ENCODE assay signal across 7 mouse cellular contexts in genomic region chr19:42517957-42518619, GRCm38 (mm10). TPM values are rescaled to one million over a fixed set of nuclear protein-coding genes. Genes with fewer than 3 reads are reported as not detected.
A peak's percentile ranks its signal among the peaks of the same experiment; 100 is the strongest.
DNase-seq lines count a peak whose midpoint lies in the region; ATAC-seq and TF ChIP-seq lines count a peak whose summit lies in the region.

No protein-coding gene starts in this region.

- H3K27me3 ChIP-seq in lung, embryonic 15.5 days = no peaks in the 10 kb centered on the region
- H3K27me3 ChIP-seq in embryonic facial prominence, embryonic 15.5 days = no peaks in the 10 kb centered on the region; the same call in 1 of the 2 replicates
- no peaks in the 10 kb centered on the region for H3K27me3 ChIP-seq in limb, embryonic 10.5 days (ENCODE audit: low read depth, poor library complexity, severe bottlenecking)

- no peaks in the 10 kb centered on the region for H3K36me3 ChIP-seq in lung, embryonic 15.5 days
- H3K36me3 ChIP-seq in embryonic facial prominence, embryonic 15.5 days = no peaks in the 10 kb centered on the region
- H3K36me3 ChIP-seq in limb, embryonic 10.5 days = no peaks in the 10 kb centered on the region

- DNase-seq in lung, postnatal 36 days = no peak
- no peak for DNase-seq in limb, embryonic 10.5 days (ENCODE audit: low spot score)
- DNase-seq in urinary bladder, adult 18-20 months (ENCODE audit: low spot score in 2 of 2) = no peak
- no peak for DNase-seq in urinary bladder, postnatal 14 days (ENCODE audit: low spot score)

- H3K9me3 ChIP-seq in lung, embryonic 15.5 days = no peaks in the 10 kb centered on the region
- no peaks in the 10 kb centered on the region for H3K9me3 ChIP-seq in embryonic facial prominence, embryonic 15.5 days (replicated peaks)
- no peaks in the 10 kb centered on the region for H3K9me3 ChIP-seq in limb, embryonic 10.5 days (replicated peaks)

- ATAC-seq in lung, embryonic 15.5 days (ENCODE audit: borderline replicate concordance, extremely low read depth, low FRiP score, low TSS enrichment) = 0 out of 2 replicates have a peak, but pooled peaks have one; percentile 4
- peak; percentile 29 for ATAC-seq in embryonic facial prominence, embryonic 15.5 days (ENCODE audit: insufficient number of reproducible peaks, low FRiP score, low TSS enrichment, low read depth)

- no peak; the same call in 1 of the 2 replicates for TF ChIP-seq POLR2A in olfactory bulb, adult 2 months (IDR thresholded peaks at IDR 0.05; ENCODE audit: insufficient read depth, low read depth, low read length)

- H3K4me1 ChIP-seq in lung, embryonic 15.5 days = peaks cover 12% of the 10 kb centered on the region
- H3K4me1 ChIP-seq in embryonic facial prominence, embryonic 15.5 days = peaks cover 10% of the 10 kb centered on the region
- peaks cover 11% of the 10 kb centered on the region for H3K4me1 ChIP-seq in limb, embryonic 10.5 days
- peaks cover 3% of the 10 kb centered on the region for H3K4me1 ChIP-seq in olfactory bulb, adult 2 months (ENCODE audit: control insufficient read depth, insufficient read depth, low read length)

- peak overlapping the region; percentile 64 for H3K4me2 ChIP-seq in lung, embryonic 15.5 days
- H3K4me2 ChIP-seq in embryonic facial prominence, embryonic 15.5 days (replicated peaks) = peak overlapping the region; percentile 81

- peak overlapping the region; percentile 82 for H3K4me3 ChIP-seq in lung, embryonic 15.5 days
- peak overlapping the region; percentile 64 for H3K4me3 ChIP-seq in embryonic facial prominence, embryonic 15.5 days (replicated peaks)
- peak overlapping the region; percentile 90 for H3K4me3 ChIP-seq in limb, embryonic 10.5 days
- peak overlapping the region; percentile 92 for H3K4me3 ChIP-seq in olfactory bulb, adult 2 months (ENCODE audit: insufficient read depth, low read depth, low read length)

- peak overlapping the region; percentile 26; the same call in 1 of the 2 replicates for H3K9ac ChIP-seq in lung, embryonic 15.5 days
- H3K9ac ChIP-seq in embryonic facial prominence, embryonic 15.5 days = peak overlapping the region; percentile 73; the same call in 1 of the 2 replicates

- 23% methylated on average over 24 of the region's 24 CpGs for WGBS in lung, embryonic 15.5 days
- WGBS in embryonic facial prominence, embryonic 15.5 days = 27% methylated on average over 24 of the region's 24 CpGs
- 29% methylated on average over 24 of the region's 24 CpGs for WGBS in limb, embryonic 10.5 days
- 22% methylated on average over 24 of the region's 24 CpGs for WGBS in olfactory bulb, adult 2 months

- no peak for TF ChIP-seq CTCF in olfactory bulb, adult 2 months (IDR thresholded peaks at IDR 0.05; ENCODE audit: insufficient read depth, low read depth, low read length)

- H3K27ac ChIP-seq in lung, embryonic 15.5 days = no peak overlapping the region
- H3K27ac ChIP-seq in embryonic facial prominence, embryonic 15.5 days (replicated peaks) = no peak overlapping the region
- H3K27ac ChIP-seq in limb, embryonic 10.5 days = peak overlapping the region; percentile 93
- H3K27ac ChIP-seq in olfactory bulb, adult 2 months (ENCODE audit: insufficient read depth, low read depth, low read length) = peak overlapping the region; percentile 69; the same call in 1 of the 2 replicates

RNA-seq across cellular contexts. Expression of gene R3hcc1l, which starts 0.5 kb away (rescaled TPM):
- 19.9 and 23.3 TPM in 2 replicates for polyA plus RNA-seq in lung, embryonic 15.5 days (2015; fragmentation: Nextera tagmentation; extraction: Ambion mirVana)
- 18.9 and 19.0 TPM in 2 replicates for polyA plus RNA-seq in embryonic facial prominence, embryonic 15.5 days (2015; fragmentation: Nextera tagmentation; extraction: Ambion mirVana)
- 20.3 and 21.4 TPM in 2 replicates for polyA plus RNA-seq in limb, embryonic 10.5 days (2016; fragmentation: Nextera tagmentation; extraction: Ambion mirVana)
- not detected in 2 replicates for polyA plus RNA-seq in olfactory bulb, adult 2 months (2012; ENCODE audit: insufficient read depth, insufficient read length, low replicate concordance, missing spikeins)

Comparison
In these comparisons a context has a peak if more than half of its experiments do, and no peak if none do; other contexts are left out.
1. H3K27ac ChIP-seq: peak in limb, embryonic 10.5 days (single experiment) and olfactory bulb, adult 2 months (single experiment); none in lung, embryonic 15.5 days (single experiment) and embryonic facial prominence, embryonic 15.5 days (single experiment).
2. RNA of gene R3hcc1l, which starts 0.5 kb away (polyA plus RNA-seq): 19.9 to 23.3 TPM in lung, embryonic 15.5 days, 20.3 to 21.4 TPM in limb, embryonic 10.5 days and 18.9 to 19.0 TPM in embryonic facial prominence, embryonic 15.5 days; not detected in olfactory bulb, adult 2 months; every median in the first group is over 10 times any median in the second.
3. Peak in every context shown above with its lines, with median percentiles within 50 percentile points of each other: H3K4me3 ChIP-seq.